Mouse (Mus musculus): ENCODE data around the gene Dpm3. TPM values are rescaled to one million over a fixed set of nuclear protein-coding genes. Genes with fewer than 3 reads are reported as not detected.

Dpm3 gene
- polyA plus RNA-seq, 1 experiment from 2014 or later, result 84.4 TPM

GRCm38 (mm10) chr3:89300514-89300913 is 41.4 kb downstream of the Dpm3 start:
- H3K4me1 ChIP-seq (ENCODE audit: control insufficient read depth, insufficient read depth, low read length), result no peaks in the 10 kb centered on the region
- H3K9me3 ChIP-seq (ENCODE audit: control insufficient read depth, low read length), result no peaks in the 10 kb centered on the region
- no peaks in the 10 kb centered on the region for H3K27me3 ChIP-seq (ENCODE audit: control insufficient read depth, insufficient read depth, low read length)
- 73% methylated on average over 2 of the region's 2 CpGs for WGBS
- no peaks in the 10 kb centered on the region for H3K36me3 ChIP-seq (ENCODE audit: control insufficient read depth, insufficient read depth, low read length)
- no peak overlapping the region for H3K27ac ChIP-seq (ENCODE audit: low read depth, low read length)
- ATAC-seq (ENCODE audit: low read depth), result no peak
- no peak overlapping the region for H3K9ac ChIP-seq (replicated peaks; ENCODE audit: low read depth, low read length)
- H3K4me3 ChIP-seq (ENCODE audit: low read depth, low read length), result no peak overlapping the region
- H3K4me2 ChIP-seq (ENCODE audit: low read depth, low read length), result no peak overlapping the region

- no peaks in the 10 kb centered on the region for H3K27me3 ChIP-seq (ENCODE audit: control insufficient read depth, insufficient read depth, low read length)
- no peak overlapping the region for H3K4me3 ChIP-seq (ENCODE audit: low read depth, low read length)
- no peaks in the 10 kb centered on the region for H3K4me1 ChIP-seq (ENCODE audit: control insufficient read depth, insufficient read depth, low read length)
- H3K36me3 ChIP-seq (ENCODE audit: control insufficient read depth, insufficient read depth, low read length), result no peaks in the 10 kb centered on the region
- H3K27ac ChIP-seq (ENCODE audit: low read depth, low read length), result no peak overlapping the region
- no peak for ATAC-seq (ENCODE audit: low read depth)
- 66% methylated on average over 6 of the region's 6 CpGs for WGBS
- H3K4me2 ChIP-seq (ENCODE audit: low read depth, low read length), result no peak overlapping the region
- no peaks in the 10 kb centered on the region for H3K9me3 ChIP-seq (ENCODE audit: control insufficient read depth, low read length)
- H3K9ac ChIP-seq (replicated peaks; ENCODE audit: low read depth, low read length), result no peak overlapping the region
Measured at GRCm38 (mm10) chr3:89304440-89304839, 45.3 kb downstream of the Dpm3 start.

DNA sequence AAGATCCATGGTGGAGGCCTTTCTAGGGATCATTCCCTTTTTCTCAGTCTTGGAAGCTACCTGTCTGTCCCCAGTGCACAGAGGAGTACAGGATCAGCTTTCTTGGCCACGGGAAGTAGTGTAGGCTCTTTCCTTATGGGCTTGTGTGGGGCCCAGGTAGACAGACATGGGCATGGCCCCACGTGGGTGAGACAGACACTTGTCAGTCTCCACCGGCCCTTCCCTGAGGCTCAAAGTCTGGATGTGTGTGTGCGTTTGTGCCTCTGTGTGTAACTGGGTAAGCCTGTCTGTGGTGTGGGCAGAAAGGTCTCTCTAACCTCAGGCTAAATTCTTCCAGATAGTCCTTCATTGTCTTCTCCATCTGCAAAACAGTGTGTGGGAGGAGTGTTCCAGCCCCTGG is 45.9 kb downstream of the Dpm3 start:
- WGBS, result 70% methylated on average over 4 of the region's 4 CpGs
- no peaks in the 10 kb centered on the region for H3K27me3 ChIP-seq (ENCODE audit: control insufficient read depth, insufficient read depth, low read length)
- no peaks in the 10 kb centered on the region for H3K9me3 ChIP-seq (ENCODE audit: control insufficient read depth, low read length)
- no peak overlapping the region for H3K4me2 ChIP-seq (ENCODE audit: low read depth, low read length)
- no peak overlapping the region for H3K9ac ChIP-seq (replicated peaks; ENCODE audit: low read depth, low read length)
- no peak overlapping the region for H3K4me3 ChIP-seq (ENCODE audit: low read depth, low read length)
- no peaks in the 10 kb centered on the region for H3K36me3 ChIP-seq (ENCODE audit: control insufficient read depth, insufficient read depth, low read length)
- H3K27ac ChIP-seq (ENCODE audit: low read depth, low read length), result no peak overlapping the region
- no peak for ATAC-seq (ENCODE audit: low read depth)
- no peaks in the 10 kb centered on the region for H3K4me1 ChIP-seq (ENCODE audit: control insufficient read depth, insufficient read depth, low read length)

GRCm38 (mm10) chr3:89305551-89306325 is 46.6 kb downstream of the Dpm3 start:
- Histone ChIP-seq H3K27me3 (ENCODE audit: control insufficient read depth, insufficient read depth, low read length) (no peaks in the 10 kb centered on the region), H3K9me3 (ENCODE audit: control insufficient read depth, low read length) (no peaks in the 10 kb centered on the region), H3K4me2 (ENCODE audit: low read depth, low read length) (no peak overlapping the region), H3K27ac (ENCODE audit: low read depth, low read length) (no peak overlapping the region), H3K36me3 (ENCODE audit: control insufficient read depth, insufficient read depth, low read length) (no peaks in the 10 kb centered on the region), H3K4me1 (ENCODE audit: control insufficient read depth, insufficient read depth, low read length) (no peaks in the 10 kb centered on the region), H3K4me3 (ENCODE audit: low read depth, low read length) (no peak overlapping the region), H3K9ac (replicated peaks; ENCODE audit: low read depth, low read length) (no peak overlapping the region)
- 61% methylated on average over 8 of the region's 8 CpGs for WGBS
- no peak for ATAC-seq (ENCODE audit: low read depth)

DNA sequence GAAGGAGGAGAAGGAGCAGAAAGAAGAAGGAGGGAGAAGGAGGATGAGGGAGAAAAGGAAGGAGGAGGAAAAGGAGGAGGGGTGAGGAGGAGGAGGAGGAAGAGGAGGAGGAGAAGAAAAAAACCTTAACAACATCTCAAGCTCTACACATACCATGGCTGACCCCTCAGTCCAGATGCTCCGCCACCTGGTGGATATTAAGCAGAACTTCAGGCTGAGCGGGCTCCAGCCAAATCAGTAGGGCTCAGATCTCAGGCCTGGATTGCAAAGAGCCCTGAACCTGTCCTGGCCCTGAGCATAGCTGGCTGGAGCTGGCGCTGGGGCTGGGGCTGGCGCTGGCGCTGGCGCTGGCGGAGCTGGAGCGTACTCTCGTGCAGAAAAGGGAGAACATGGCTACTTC is 48.9 kb downstream of the Dpm3 start:
- Histone ChIP-seq H3K27ac (ENCODE audit: low read depth, low read length) (no peak overlapping the region), H3K9me3 (ENCODE audit: control insufficient read depth, low read length) (no peaks in the 10 kb centered on the region), H3K4me1 (ENCODE audit: control insufficient read depth, insufficient read depth, low read length) (no peaks in the 10 kb centered on the region), H3K27me3 (ENCODE audit: control insufficient read depth, insufficient read depth, low read length) (no peaks in the 10 kb centered on the region), H3K4me2 (ENCODE audit: low read depth, low read length) (no peak overlapping the region), H3K4me3 (ENCODE audit: low read depth, low read length) (no peak overlapping the region), H3K36me3 (ENCODE audit: control insufficient read depth, insufficient read depth, low read length) (peaks cover 2% of the 10 kb centered on the region; the same call in 1 of the 2 replicates), H3K9ac (replicated peaks; ENCODE audit: low read depth, low read length) (no peak overlapping the region)
- peak; percentile 90 for ATAC-seq (ENCODE audit: low read depth)
- 3% methylated on average over 9 of the region's 9 CpGs for WGBS

- Histone ChIP-seq H3K4me2 (ENCODE audit: low read depth, low read length) (no peak overlapping the region), H3K36me3 (ENCODE audit: control insufficient read depth, insufficient read depth, low read length) (peaks cover 17% of the 10 kb centered on the region), H3K27ac (ENCODE audit: low read depth, low read length) (no peak overlapping the region), H3K9ac (replicated peaks; ENCODE audit: low read depth, low read length) (no peak overlapping the region), H3K4me3 (ENCODE audit: low read depth, low read length) (no peak overlapping the region), H3K27me3 (ENCODE audit: control insufficient read depth, insufficient read depth, low read length) (no peaks in the 10 kb centered on the region), H3K9me3 (ENCODE audit: control insufficient read depth, low read length) (no peaks in the 10 kb centered on the region), H3K4me1 (ENCODE audit: control insufficient read depth, insufficient read depth, low read length) (peaks cover 34% of the 10 kb centered on the region)
- WGBS, result 70% methylated on average over 5 of the region's 5 CpGs
- no peak for ATAC-seq (ENCODE audit: low read depth)
Measured at GRCm38 (mm10) chr3:89314340-89314739, 55.2 kb downstream of the Dpm3 start.

GRCm38 (mm10) chr3:89314791-89315190 is 55.6 kb downstream of the Dpm3 start:
- H3K4me1 ChIP-seq (ENCODE audit: control insufficient read depth, insufficient read depth, low read length), result peaks cover 37% of the 10 kb centered on the region
- no peaks in the 10 kb centered on the region for H3K27me3 ChIP-seq (ENCODE audit: control insufficient read depth, insufficient read depth, low read length)
- 54% methylated on average over 2 of the region's 2 CpGs for WGBS
- H3K9ac ChIP-seq (replicated peaks; ENCODE audit: low read depth, low read length), result no peak overlapping the region
- H3K27ac ChIP-seq (ENCODE audit: low read depth, low read length), result no peak overlapping the region
- no peak overlapping the region for H3K4me3 ChIP-seq (ENCODE audit: low read depth, low read length)
- H3K4me2 ChIP-seq (ENCODE audit: low read depth, low read length), result no peak overlapping the region
- peaks cover 17% of the 10 kb centered on the region for H3K36me3 ChIP-seq (ENCODE audit: control insufficient read depth, insufficient read depth, low read length)
- ATAC-seq (ENCODE audit: low read depth), result no peak
- H3K9me3 ChIP-seq (ENCODE audit: control insufficient read depth, low read length), result no peaks in the 10 kb centered on the region

DNA sequence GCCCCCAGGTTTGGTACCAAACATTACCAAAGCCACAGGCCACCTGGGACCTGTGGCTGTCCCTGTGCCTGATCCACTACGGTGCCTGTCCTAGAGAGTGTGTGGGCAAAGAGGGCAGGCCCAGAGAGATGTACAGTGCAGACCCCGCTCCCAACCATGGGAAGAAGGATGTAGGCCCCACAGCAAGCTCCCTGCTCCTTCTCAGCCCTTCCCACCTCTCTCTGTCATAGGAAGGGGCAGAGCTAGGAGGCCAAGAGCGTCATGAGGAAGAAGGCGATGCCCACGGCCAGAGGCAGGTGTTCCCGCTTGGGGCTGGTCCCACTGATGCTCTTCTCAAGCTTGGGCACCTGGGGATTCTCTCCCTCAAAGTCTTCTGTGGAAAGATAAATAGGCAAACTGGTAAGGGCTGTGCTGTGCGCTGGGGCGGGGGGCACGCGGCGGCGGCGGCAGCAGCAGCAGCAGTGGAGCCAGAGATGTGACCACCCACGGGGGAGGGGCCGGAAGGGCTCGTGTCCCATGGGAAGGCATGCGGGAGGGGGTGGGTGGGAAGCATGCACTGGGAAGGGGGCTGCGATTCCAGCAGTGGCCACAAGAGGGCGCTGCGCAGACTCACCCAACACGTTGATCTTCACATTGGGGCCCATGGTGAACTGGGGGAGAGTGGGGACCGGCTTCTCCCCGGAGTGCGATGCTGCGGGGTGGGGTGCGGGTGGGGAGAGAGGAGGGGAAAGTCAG is 56.2 kb downstream of the Dpm3 start:
- peaks cover 17% of the 10 kb centered on the region for H3K36me3 ChIP-seq (ENCODE audit: control insufficient read depth, insufficient read depth, low read length)
- no peak overlapping the region for H3K9ac ChIP-seq (replicated peaks; ENCODE audit: low read depth, low read length)
- H3K27ac ChIP-seq (ENCODE audit: low read depth, low read length), result no peak overlapping the region
- ATAC-seq (ENCODE audit: low read depth), result no peak
- no peaks in the 10 kb centered on the region for H3K27me3 ChIP-seq (ENCODE audit: control insufficient read depth, insufficient read depth, low read length)
- H3K4me2 ChIP-seq (ENCODE audit: low read depth, low read length), result peak overlapping the region; percentile 30
- peak overlapping the region; percentile 1; the same call in 1 of the 2 replicates for H3K4me3 ChIP-seq (ENCODE audit: low read depth, low read length)
- peaks cover 40% of the 10 kb centered on the region for H3K4me1 ChIP-seq (ENCODE audit: control insufficient read depth, insufficient read depth, low read length)
- no peaks in the 10 kb centered on the region for H3K9me3 ChIP-seq (ENCODE audit: control insufficient read depth, low read length)
- 5% methylated on average over 21 of the region's 26 CpGs for WGBS
